Mouse (Mus musculus): Measurements from ENCODE around the gene Mad1l1. TPM values are rescaled to one million over a fixed set of nuclear protein-coding genes. Genes with fewer than 3 reads are reported as not detected.

Mad1l1 gene
- polyA plus RNA-seq, 1 experiment from 2014 or later: 35.1 TPM

- 93% methylated on average over 8 of the region's 8 CpGs for WGBS
- H3K9ac ChIP-seq (ENCODE audit: low read depth, low read length): no peak overlapping the region
- H3K4me2 ChIP-seq (replicated peaks; ENCODE audit: low read depth, low read length): no peak overlapping the region
- ATAC-seq (ENCODE audit: low FRiP score) (no peak), DNase-seq (ENCODE audit: low spot score) (no peak)
- H3K9me3 ChIP-seq (ENCODE audit: control insufficient read depth, low read length): no peaks in the 10 kb centered on the region
- H3K4me3 ChIP-seq (ENCODE audit: low read depth, low read length): no peak overlapping the region
- no peaks in the 10 kb centered on the region for H3K4me1 ChIP-seq (replicated peaks; ENCODE audit: control insufficient read depth, insufficient read depth, low read length)
- H3K27ac ChIP-seq (ENCODE audit: low read depth, low read length): no peak overlapping the region
- H3K36me3 ChIP-seq (ENCODE audit: control insufficient read depth, insufficient read depth, low read length): peaks cover 13% of the 10 kb centered on the region; the same call in 1 of the 2 replicates
- H3K27me3 ChIP-seq (ENCODE audit: control insufficient read depth, insufficient read depth, low read length): no peaks in the 10 kb centered on the region
Observed at GRCm38 (mm10) chr5:140306016-140306415, 15.3 kb downstream of the Mad1l1 start.

GRCm38 (mm10) chr5:140298291-140298690 lies 23.1 kb downstream of the Mad1l1 start:
- Histone ChIP-seq H3K27me3 (ENCODE audit: control insufficient read depth, insufficient read depth, low read length) (no peaks in the 10 kb centered on the region), H3K4me3 (ENCODE audit: low read depth, low read length) (no peak overlapping the region), H3K9ac (ENCODE audit: low read depth, low read length) (no peak overlapping the region), H3K9me3 (ENCODE audit: control insufficient read depth, low read length) (no peaks in the 10 kb centered on the region), H3K4me1 (replicated peaks; ENCODE audit: control insufficient read depth, insufficient read depth, low read length) (no peaks in the 10 kb centered on the region), H3K27ac (ENCODE audit: low read depth, low read length) (no peak overlapping the region), H3K36me3 (ENCODE audit: control insufficient read depth, insufficient read depth, low read length) (peaks cover 18% of the 10 kb centered on the region), H3K4me2 (replicated peaks; ENCODE audit: low read depth, low read length) (no peak overlapping the region)
- no peak for DNase-seq (ENCODE audit: low spot score)
- ATAC-seq (ENCODE audit: low FRiP score): no peak
- 95% methylated on average over 4 of the region's 4 CpGs for WGBS

- 92% methylated on average over 1 of the region's 1 CpGs for WGBS
- Histone ChIP-seq H3K27ac (ENCODE audit: low read depth, low read length) (no peak overlapping the region), H3K36me3 (ENCODE audit: control insufficient read depth, insufficient read depth, low read length) (0 out of 2 replicates have a peak, but pooled peaks cover 11% of the 10 kb centered on the region), H3K4me1 (replicated peaks; ENCODE audit: control insufficient read depth, insufficient read depth, low read length) (no peaks in the 10 kb centered on the region), H3K9me3 (ENCODE audit: control insufficient read depth, low read length) (no peaks in the 10 kb centered on the region), H3K27me3 (ENCODE audit: control insufficient read depth, insufficient read depth, low read length) (no peaks in the 10 kb centered on the region), H3K9ac (ENCODE audit: low read depth, low read length) (no peak overlapping the region), H3K4me2 (replicated peaks; ENCODE audit: low read depth, low read length) (no peak overlapping the region), H3K4me3 (ENCODE audit: low read depth, low read length) (no peak overlapping the region)
- DNase-seq (ENCODE audit: low spot score) (peak; percentile 65), ATAC-seq (ENCODE audit: low FRiP score) (no peak)
Observed at GRCm38 (mm10) chr5:140292152-140292551, 29.2 kb downstream of the Mad1l1 start.

GRCm38 (mm10) chr5:140289161-140289560 lies 32.2 kb downstream of the Mad1l1 start:
- Histone ChIP-seq H3K9me3 (ENCODE audit: control insufficient read depth, low read length) (no peaks in the 10 kb centered on the region), H3K27ac (ENCODE audit: low read depth, low read length) (no peak overlapping the region), H3K4me2 (replicated peaks; ENCODE audit: low read depth, low read length) (no peak overlapping the region), H3K9ac (ENCODE audit: low read depth, low read length) (no peak overlapping the region), H3K36me3 (ENCODE audit: control insufficient read depth, insufficient read depth, low read length) (0 out of 2 replicates have a peak, but pooled peaks cover 5% of the 10 kb centered on the region), H3K4me3 (ENCODE audit: low read depth, low read length) (no peak overlapping the region), H3K27me3 (ENCODE audit: control insufficient read depth, insufficient read depth, low read length) (no peaks in the 10 kb centered on the region), H3K4me1 (replicated peaks; ENCODE audit: control insufficient read depth, insufficient read depth, low read length) (no peaks in the 10 kb centered on the region)
- ATAC-seq (ENCODE audit: low FRiP score) (no peak), DNase-seq (ENCODE audit: low spot score) (no peak)
- WGBS: 100% methylated on average over 2 of the region's 2 CpGs

GRCm38 (mm10) chr5:140288287-140288686 lies 33.1 kb downstream of the Mad1l1 start:
- ATAC-seq (ENCODE audit: low FRiP score) (no peak), DNase-seq (ENCODE audit: low spot score) (no peak)
- 91% methylated on average over 3 of the region's 3 CpGs for WGBS
- Histone ChIP-seq H3K9ac (ENCODE audit: low read depth, low read length) (no peak overlapping the region), H3K27me3 (ENCODE audit: control insufficient read depth, insufficient read depth, low read length) (no peaks in the 10 kb centered on the region), H3K27ac (ENCODE audit: low read depth, low read length) (no peak overlapping the region), H3K36me3 (ENCODE audit: control insufficient read depth, insufficient read depth, low read length) (0 out of 2 replicates have a peak, but pooled peaks cover 3% of the 10 kb centered on the region), H3K4me3 (ENCODE audit: low read depth, low read length) (no peak overlapping the region), H3K9me3 (ENCODE audit: control insufficient read depth, low read length) (no peaks in the 10 kb centered on the region), H3K4me2 (replicated peaks; ENCODE audit: low read depth, low read length) (no peak overlapping the region), H3K4me1 (replicated peaks; ENCODE audit: control insufficient read depth, insufficient read depth, low read length) (no peaks in the 10 kb centered on the region)

GRCm38 (mm10) chr5:140284761-140285160 lies 36.6 kb downstream of the Mad1l1 start:
- DNase-seq (ENCODE audit: low spot score): no peak
- 85% methylated on average over 2 of the region's 2 CpGs for WGBS
- H3K27ac ChIP-seq (ENCODE audit: low read depth, low read length): no peak overlapping the region

GRCm38 (mm10) chr5:140284011-140284410 lies 37.3 kb downstream of the Mad1l1 start:
- H3K4me2 ChIP-seq (replicated peaks; ENCODE audit: low read depth, low read length): no peak overlapping the region
- H3K27me3 ChIP-seq (ENCODE audit: control insufficient read depth, insufficient read depth, low read length): no peaks in the 10 kb centered on the region
- no peak overlapping the region for H3K9ac ChIP-seq (ENCODE audit: low read depth, low read length)
- H3K27ac ChIP-seq (ENCODE audit: low read depth, low read length): no peak overlapping the region
- WGBS: 96% methylated on average over 2 of the region's 2 CpGs
- no peak overlapping the region for H3K4me3 ChIP-seq (ENCODE audit: low read depth, low read length)
- no peaks in the 10 kb centered on the region for H3K36me3 ChIP-seq (ENCODE audit: control insufficient read depth, insufficient read depth, low read length)
- ATAC-seq (ENCODE audit: low FRiP score) (no peak), DNase-seq (ENCODE audit: low spot score) (no peak)
- H3K4me1 ChIP-seq (replicated peaks; ENCODE audit: control insufficient read depth, insufficient read depth, low read length): no peaks in the 10 kb centered on the region
- no peaks in the 10 kb centered on the region for H3K9me3 ChIP-seq (ENCODE audit: control insufficient read depth, low read length)

More at GRCm38 (mm10) chr5:140284761-140285160, 36.6 kb downstream of the Mad1l1 start:
- Histone ChIP-seq H3K9me3 (ENCODE audit: control insufficient read depth, low read length) (no peaks in the 10 kb centered on the region), H3K4me2 (replicated peaks; ENCODE audit: low read depth, low read length) (no peak overlapping the region), H3K27me3 (ENCODE audit: control insufficient read depth, insufficient read depth, low read length) (no peaks in the 10 kb centered on the region), H3K36me3 (ENCODE audit: control insufficient read depth, insufficient read depth, low read length) (no peaks in the 10 kb centered on the region), H3K9ac (ENCODE audit: low read depth, low read length) (no peak overlapping the region), H3K4me1 (replicated peaks; ENCODE audit: control insufficient read depth, insufficient read depth, low read length) (no peaks in the 10 kb centered on the region), H3K4me3 (ENCODE audit: low read depth, low read length) (no peak overlapping the region)
- ATAC-seq (ENCODE audit: low FRiP score): no peak

- H3K9me3 ChIP-seq (ENCODE audit: control insufficient read depth, low read length): no peaks in the 10 kb centered on the region
- H3K4me3 ChIP-seq (ENCODE audit: low read depth, low read length): no peak overlapping the region
- H3K36me3 ChIP-seq (ENCODE audit: control insufficient read depth, insufficient read depth, low read length): no peaks in the 10 kb centered on the region
- H3K9ac ChIP-seq (ENCODE audit: low read depth, low read length): no peak overlapping the region
- no peak overlapping the region for H3K4me2 ChIP-seq (replicated peaks; ENCODE audit: low read depth, low read length)
- ATAC-seq (ENCODE audit: low FRiP score) (no peak), DNase-seq (ENCODE audit: low spot score) (no peak)
- no peaks in the 10 kb centered on the region for H3K4me1 ChIP-seq (replicated peaks; ENCODE audit: control insufficient read depth, insufficient read depth, low read length)
- 96% methylated on average over 3 of the region's 3 CpGs for WGBS
- H3K27me3 ChIP-seq (ENCODE audit: control insufficient read depth, insufficient read depth, low read length): no peaks in the 10 kb centered on the region
- H3K27ac ChIP-seq (ENCODE audit: low read depth, low read length): no peak overlapping the region
Observed at GRCm38 (mm10) chr5:140282900-140283299, 38.5 kb downstream of the Mad1l1 start.

- Histone ChIP-seq H3K36me3 (ENCODE audit: control insufficient read depth, insufficient read depth, low read length) (no peaks in the 10 kb centered on the region), H3K4me1 (replicated peaks; ENCODE audit: control insufficient read depth, insufficient read depth, low read length) (no peaks in the 10 kb centered on the region)
- DNase-seq (ENCODE audit: low spot score): no peak
Observed at GRCm38 (mm10) chr5:140282376-140282775, 39.0 kb downstream of the Mad1l1 start.

More at GRCm38 (mm10) chr5:140282376-140282775, 39.0 kb downstream of the Mad1l1 start:
- 75% methylated on average over 8 of the region's 8 CpGs for WGBS
- H3K27me3 ChIP-seq (ENCODE audit: control insufficient read depth, insufficient read depth, low read length): no peaks in the 10 kb centered on the region
- no peak overlapping the region for H3K9ac ChIP-seq (ENCODE audit: low read depth, low read length)
- H3K4me3 ChIP-seq (ENCODE audit: low read depth, low read length): no peak overlapping the region
- no peak for ATAC-seq (ENCODE audit: low FRiP score)
- H3K9me3 ChIP-seq (ENCODE audit: control insufficient read depth, low read length): no peaks in the 10 kb centered on the region
- no peak overlapping the region for H3K27ac ChIP-seq (ENCODE audit: low read depth, low read length)
- no peak overlapping the region for H3K4me2 ChIP-seq (replicated peaks; ENCODE audit: low read depth, low read length)
